Mouse (Mus musculus) ES-Bruce4 (cell line): ENCODE measurements around the gene Ins2.

ENCODE experiments used
- CTCF ChIP-seq: IDR thresholded peaks from one replicate; pipeline ENCODE4 v1.8.1; 2011; ENCODE audit warnings: low read depth, low read length
- POLR2A ChIP-seq: IDR thresholded peaks from one replicate; pipeline ENCODE4 v1.8.1; 2011; ENCODE audit warnings: low read length; ENCODE audit not compliant: insufficient read depth

DNA sequence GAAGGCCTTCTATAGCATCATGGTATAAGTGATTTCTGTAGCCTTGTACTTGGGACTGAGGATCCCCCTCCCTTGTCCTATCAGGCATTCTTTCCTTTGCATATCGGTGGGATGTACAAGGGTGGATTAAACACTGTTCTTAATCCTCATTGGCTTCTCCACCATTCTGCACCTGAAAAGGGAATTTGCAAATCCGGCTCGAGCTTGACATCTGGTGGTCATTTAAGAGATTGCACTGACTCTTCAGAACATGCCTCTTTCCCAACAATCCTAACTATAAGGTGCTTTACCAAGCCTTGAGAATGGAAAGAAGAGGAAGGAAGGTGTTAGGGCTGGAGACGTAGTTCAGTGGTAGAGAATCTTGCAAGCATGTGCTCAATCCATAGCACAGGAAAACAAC is 71.1 kb downstream of the Ins2 start:
- TF ChIP-seq CTCF (peak; percentile 24), POLR2A (no peak)
